Mouse (Mus musculus) inflammation-experienced regulatory T-cells (primary cell): ENCODE data around the gene Vps37c. TPM values are rescaled to one million over a fixed set of nuclear protein-coding genes. Genes with fewer than 3 reads are reported as not detected.

Experiments used
- polyA plus RNA-seq, 2 experiments: library from polyadenylated mRNA; unstranded; fragments of 100-300 nt; shearing (Covaris generic); gene quantifications; one replicate each; pipeline ENCODE4 v1.2.1; 2017

The Vps37c gene
- 10 to 100 TPM; 21.6 to 26.0 TPM for polyA plus RNA-seq

DNA sequence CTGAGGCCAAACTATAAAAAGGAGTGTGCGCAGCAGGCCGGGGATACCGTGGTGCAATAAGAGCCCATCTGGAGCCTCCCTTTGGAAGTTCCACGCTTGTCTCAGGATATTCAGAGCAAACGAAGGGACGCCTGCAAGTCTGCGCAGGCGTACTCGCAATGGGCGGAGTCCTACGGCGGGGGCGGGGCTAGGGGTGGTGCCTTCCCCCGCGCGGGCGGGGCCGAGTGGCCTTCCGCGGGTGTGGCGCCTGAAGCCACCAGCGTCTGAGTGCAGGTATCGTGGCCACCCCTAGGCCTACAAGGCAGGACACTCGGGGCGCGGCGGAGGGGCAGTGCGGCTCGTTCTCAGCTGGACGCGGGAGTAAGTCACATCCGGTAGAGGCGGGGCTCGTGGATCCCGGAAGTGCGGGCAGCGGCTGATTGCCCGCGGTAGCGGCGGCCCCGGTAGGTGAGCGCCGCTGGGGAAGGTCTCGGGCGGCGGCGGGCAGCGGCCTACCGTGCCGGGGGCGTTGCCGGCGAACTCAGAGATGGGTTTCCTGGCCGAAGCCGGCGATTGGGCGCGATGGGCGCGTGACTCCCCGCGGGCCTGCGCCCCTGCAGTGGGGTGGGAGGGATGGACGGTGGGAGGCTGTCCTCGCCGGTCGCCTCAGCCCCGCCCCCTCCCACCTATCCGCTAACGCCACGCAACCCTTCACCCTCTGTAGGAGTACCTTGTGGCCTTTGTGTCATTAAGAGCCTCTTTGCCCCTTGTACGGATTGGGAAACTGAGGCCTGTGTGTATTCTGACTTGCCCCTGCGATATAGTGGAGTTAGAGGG, at the start of gene Vps37c:
Gene Vps37c (plus strand): TSS at position 199 of the 816 bp plus-strand sequence.

DNA sequence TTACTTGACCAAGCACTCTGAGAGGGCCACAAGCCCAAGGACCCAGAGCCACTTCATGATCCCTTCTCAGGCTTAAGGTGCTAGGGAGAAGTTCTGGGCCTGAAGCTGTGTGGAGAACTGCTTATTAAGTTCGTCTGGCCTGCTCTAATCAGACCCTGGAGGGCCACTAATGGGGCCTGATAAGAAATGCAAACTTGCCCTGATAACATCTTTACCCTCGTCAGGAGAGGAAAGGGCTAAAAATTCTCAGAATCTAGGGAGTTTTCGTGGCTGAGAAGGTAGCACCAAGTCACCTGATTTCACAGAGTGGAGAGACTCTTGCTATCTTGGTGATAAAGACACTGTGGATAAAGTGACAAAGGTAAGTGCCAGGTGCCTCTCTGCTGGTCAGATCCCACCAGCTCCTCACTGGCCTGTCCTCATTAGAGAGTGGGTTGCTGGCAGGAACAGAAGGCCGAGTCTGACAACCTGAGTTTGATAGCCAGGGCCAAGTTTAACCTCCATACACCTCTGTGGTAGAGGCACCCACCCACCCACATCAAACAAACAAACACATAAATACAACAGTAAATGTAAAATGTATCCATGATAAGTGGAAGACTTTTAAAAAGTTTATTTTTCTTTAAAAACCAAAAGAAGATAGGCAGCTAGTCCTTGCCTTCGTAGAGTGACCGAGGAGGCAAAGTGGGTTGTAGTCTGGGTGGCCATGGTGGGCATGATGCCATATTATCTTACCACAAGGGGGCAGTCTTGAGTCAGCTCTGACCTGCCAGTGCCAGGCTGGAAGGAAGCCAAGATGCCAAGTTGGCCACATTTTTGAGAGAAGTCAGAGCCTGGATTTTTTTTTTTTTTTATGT, 10.4 kb upstream of the Vps37c start, which contains the start of gene Pga5:
Gene Pga5 (minus strand): TSS at position 157 of the 857 bp plus-strand sequence.

DNA sequence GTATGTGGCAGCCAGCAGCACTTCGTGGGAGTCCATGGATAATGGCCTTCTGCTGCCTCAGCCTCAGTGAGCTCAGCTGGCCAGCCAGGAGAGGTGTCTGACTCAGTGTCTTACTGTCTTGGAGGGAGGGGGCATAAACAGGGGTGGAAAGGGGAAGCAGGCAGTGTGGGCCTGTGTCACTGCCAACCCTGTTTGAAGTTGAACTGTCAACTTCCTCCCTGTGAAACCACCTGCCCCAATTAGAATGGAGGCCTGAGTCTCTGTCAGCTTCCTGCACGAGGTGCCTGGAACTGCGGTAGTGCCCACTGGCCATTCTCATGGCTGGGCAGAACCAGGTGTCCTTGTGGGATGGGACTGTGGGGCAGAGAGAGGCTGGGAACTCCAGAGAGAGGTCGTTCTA, 50.3 kb downstream of the Vps37c start, which contains the start of gene Cd5:
Gene Cd5 (minus strand): TSS at position 192 of the 400 bp plus-strand sequence.

Other genes starting within 250 kb of the Vps37c start
- gene Lrrc10b, start 231.3 kb upstream of the Vps37c start, polyA plus RNA-seq: not detected
- under 1 TPM; 0.39 to 0.62 TPM for gene Ppp1r32, start 205.8 kb upstream of the Vps37c start, polyA plus RNA-seq
- 10 to 100 TPM; 28.3 to 31.8 TPM for gene Cpsf7, start 163.5 kb upstream of the Vps37c start, polyA plus RNA-seq
- 10 to 100 TPM; 77.2 to 94.4 TPM for gene Sdhaf2, start 162.6 kb upstream of the Vps37c start, polyA plus RNA-seq
- gene Tmem216, start 132.5 kb upstream of the Vps37c start, polyA plus RNA-seq: 10 to 100 TPM in 1 of 2 experiments, 1 to 10 TPM in 1; 6.7 to 12.1 TPM
- 10 to 100 TPM; 39.2 to 48.2 TPM for gene Cyb561a3, start 111.6 kb upstream of the Vps37c start, polyA plus RNA-seq
- gene Tmem138, start 111.4 kb upstream of the Vps37c start, polyA plus RNA-seq: 10 to 100 TPM; 14.8 to 19.8 TPM
- 100 to 1,000 TPM; 159 to 166 TPM for gene Ddb1, start 83.4 kb upstream of the Vps37c start, polyA plus RNA-seq
- 1 to 10 TPM; 8.0 to 8.2 TPM for gene Tkfc, start 83.1 kb upstream of the Vps37c start, polyA plus RNA-seq
- gene Vwce, start 54.5 kb upstream of the Vps37c start, polyA plus RNA-seq: 1 to 10 TPM in 1 of 2 experiments, under 1 TPM in 1; 0.10 to 1.5 TPM
- not detected for gene Pga5, start 10.7 kb upstream of the Vps37c start, polyA plus RNA-seq
- gene Cd5, start 50.3 kb downstream of the Vps37c start, polyA plus RNA-seq: 100 to 1,000 TPM; 557 to 575 TPM
- gene Cd6, start 141.3 kb downstream of the Vps37c start, polyA plus RNA-seq: 100 to 1,000 TPM; 611 to 643 TPM
- 1 to 10 TPM; 1.8 to 2.7 TPM for gene Slc15a3, start 151.0 kb downstream of the Vps37c start, polyA plus RNA-seq
- under 1 TPM; 0.72 to 0.87 TPM for gene Tmem132a, start 181.2 kb downstream of the Vps37c start, polyA plus RNA-seq
- 10 to 100 TPM; 55.1 to 72.9 TPM for gene Tmem109, start 193.3 kb downstream of the Vps37c start, polyA plus RNA-seq
- gene Prpf19, start 206.5 kb downstream of the Vps37c start, polyA plus RNA-seq: 10 to 100 TPM; 82.9 to 98.0 TPM
- gene Zp1, start 231.9 kb downstream of the Vps37c start, polyA plus RNA-seq: 1 to 10 TPM in 1 of 2 experiments, not detected in 1; 2.3 TPM
- not detected for gene Ptgdr2, start 248.4 kb downstream of the Vps37c start, polyA plus RNA-seq